Mouse (Mus musculus): ENCODE results near the gene Ubn1. TPM values are rescaled to one million over a fixed set of nuclear protein-coding genes. Genes with fewer than 3 reads are reported as not detected.

Gene Ubn1
- polyA plus RNA-seq (2014; fragmentation: Illumina TruSeq; extraction: RNeasy Lipid Tissue Mini Kit (QIAGEN cat#74804); ENCODE audit: low read depth, low replicate concordance): 29.0 TPM

DNA sequence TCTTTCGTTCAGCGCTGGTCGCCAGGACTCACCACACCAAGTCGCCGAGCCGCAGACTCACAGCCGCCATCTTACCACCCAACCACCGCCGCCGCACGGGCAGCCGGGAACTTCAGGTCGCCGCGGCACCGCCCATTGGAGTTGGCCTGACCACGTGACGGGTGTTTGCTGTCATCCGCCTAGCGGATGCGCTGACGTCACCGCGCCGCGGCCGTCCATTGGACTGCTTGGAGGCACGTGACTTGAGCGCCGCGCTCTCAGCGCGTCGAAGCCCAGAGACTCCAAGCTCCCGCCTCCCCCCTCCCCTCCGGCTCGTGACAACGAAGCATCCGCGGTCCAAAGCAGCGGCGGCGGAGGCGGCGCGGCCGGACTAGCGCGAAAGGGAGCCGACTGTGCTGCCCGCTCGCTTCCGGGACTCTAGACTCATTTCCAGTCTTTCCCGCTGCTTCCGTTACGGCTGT is at the start of gene Ubn1, which contains the start of gene Glyr1:
Ubn1 (plus strand) TSS at position 284 of the 461 bp plus-strand sequence.
Glyr1 (minus strand) TSS at position 90 of the 461 bp plus-strand sequence.

GRCm38 (mm10) chr16:5007067-5007466 is 42.8 kb upstream of the Ubn1 start, which contains the start of gene Smim22:
TSS of gene Smim22 (plus strand) at chr16:5007288.

GRCm38 (mm10) chr16:5013054-5013838 is 36.6 kb upstream of the Ubn1 start, which contains the start of gene Rogdi:
TSS of gene Rogdi (minus strand) at chr16:5013553.

GRCm38 (mm10) chr16:5132401-5132801 is 82.5 kb downstream of the Ubn1 start, which contains the start of gene Ppl:
TSS of gene Ppl (minus strand) at chr16:5132421.

Other genes starting within 250 kb of the Ubn1 start
- gene 4930562C15Rik, start 214.6 kb upstream of the Ubn1 start, polyA plus RNA-seq (2014; fragmentation: Illumina TruSeq; extraction: RNeasy Lipid Tissue Mini Kit (QIAGEN cat#74804); ENCODE audit: low read depth, low replicate concordance): not detected
- gene Ubald1, start 169.7 kb upstream of the Ubn1 start, polyA plus RNA-seq (2014; fragmentation: Illumina TruSeq; extraction: RNeasy Lipid Tissue Mini Kit (QIAGEN cat#74804); ENCODE audit: low read depth, low replicate concordance): 1.5 TPM
- gene Mgrn1, start 163.8 kb upstream of the Ubn1 start, polyA plus RNA-seq (2014; fragmentation: Illumina TruSeq; extraction: RNeasy Lipid Tissue Mini Kit (QIAGEN cat#74804); ENCODE audit: low read depth, low replicate concordance): 9.1 TPM
- 4.3 TPM for gene Nudt16l1, start 111.3 kb upstream of the Ubn1 start, polyA plus RNA-seq (2014; fragmentation: Illumina TruSeq; extraction: RNeasy Lipid Tissue Mini Kit (QIAGEN cat#74804); ENCODE audit: low read depth, low replicate concordance)
- 6.6 TPM for gene Anks3, start 85.9 kb upstream of the Ubn1 start, polyA plus RNA-seq (2014; fragmentation: Illumina TruSeq; extraction: RNeasy Lipid Tissue Mini Kit (QIAGEN cat#74804); ENCODE audit: low read depth, low replicate concordance)
- gene Sept12, start 52.2 kb upstream of the Ubn1 start, polyA plus RNA-seq (2014; fragmentation: Illumina TruSeq; extraction: RNeasy Lipid Tissue Mini Kit (QIAGEN cat#74804); ENCODE audit: low read depth, low replicate concordance): not detected
- 3.5 TPM for gene Smim22, start 42.8 kb upstream of the Ubn1 start, polyA plus RNA-seq (2014; fragmentation: Illumina TruSeq; extraction: RNeasy Lipid Tissue Mini Kit (QIAGEN cat#74804); ENCODE audit: low read depth, low replicate concordance)
- gene Rogdi, start 36.5 kb upstream of the Ubn1 start, polyA plus RNA-seq (2014; fragmentation: Illumina TruSeq; extraction: RNeasy Lipid Tissue Mini Kit (QIAGEN cat#74804); ENCODE audit: low read depth, low replicate concordance): 0.79 TPM
- 70.1 TPM for gene Glyr1, start 194 bp upstream of the Ubn1 start, polyA plus RNA-seq (2014; fragmentation: Illumina TruSeq; extraction: RNeasy Lipid Tissue Mini Kit (QIAGEN cat#74804); ENCODE audit: low read depth, low replicate concordance)
- 1.9 TPM for gene Ppl, start 82.4 kb downstream of the Ubn1 start, polyA plus RNA-seq (2014; fragmentation: Illumina TruSeq; extraction: RNeasy Lipid Tissue Mini Kit (QIAGEN cat#74804); ENCODE audit: low read depth, low replicate concordance)
- not detected for gene Sec14l5, start 97.1 kb downstream of the Ubn1 start, polyA plus RNA-seq (2014; fragmentation: Illumina TruSeq; extraction: RNeasy Lipid Tissue Mini Kit (QIAGEN cat#74804); ENCODE audit: low read depth, low replicate concordance)
- 0.25 TPM for gene Nagpa, start 154.0 kb downstream of the Ubn1 start, polyA plus RNA-seq (2014; fragmentation: Illumina TruSeq; extraction: RNeasy Lipid Tissue Mini Kit (QIAGEN cat#74804); ENCODE audit: low read depth, low replicate concordance)
- not detected for gene AU021092, start 172.2 kb downstream of the Ubn1 start, polyA plus RNA-seq (2014; fragmentation: Illumina TruSeq; extraction: RNeasy Lipid Tissue Mini Kit (QIAGEN cat#74804); ENCODE audit: low read depth, low replicate concordance)
- gene Alg1, start 183.6 kb downstream of the Ubn1 start, polyA plus RNA-seq (2014; fragmentation: Illumina TruSeq; extraction: RNeasy Lipid Tissue Mini Kit (QIAGEN cat#74804); ENCODE audit: low read depth, low replicate concordance): 1.6 TPM
- 3.0 TPM for gene Eef2kmt, start 205.9 kb downstream of the Ubn1 start, polyA plus RNA-seq (2014; fragmentation: Illumina TruSeq; extraction: RNeasy Lipid Tissue Mini Kit (QIAGEN cat#74804); ENCODE audit: low read depth, low replicate concordance)

Measured in sigmoid colon, adult 10 weeks (tissue).